15 mouse cellular contexts compared by ENCODE assay signal in genomic region chr17:45769821-45770220, GRCm38 (mm10). TPM values are rescaled to one million over a fixed set of nuclear protein-coding genes. Genes with fewer than 3 reads are reported as not detected.
DNase-seq lines count a peak whose midpoint lies in the region; ATAC-seq and TF ChIP-seq lines count a peak whose summit lies in the region.
"Had no signal": no experiment of that assay in that cellular context is flagged by ENCODE, and none has a peak within 500 bp of the region (broad histone marks: within the 10 kb centered on the region; RNA-seq: fewer than 3 reads in every experiment).

No protein-coding gene starts in this region.

- no peak overlapping the region for H3K9ac ChIP-seq in hindbrain, postnatal 0 days (replicated peaks; ENCODE audit: low read length)
- H3K9ac ChIP-seq in hindbrain, embryonic 12.5 days, result no peak overlapping the region
- H3K9ac ChIP-seq in midbrain, embryonic 14.5 days (replicated peaks; ENCODE audit: low read length), result no peak overlapping the region
- H3K9ac ChIP-seq: forebrain, postnatal 0 days; intestine, embryonic 15.5 days; limb, embryonic 12.5 days; neural tube, embryonic 13.5 days had no signal

- TF ChIP-seq CTCF in hindbrain, postnatal 0 days (IDR thresholded peaks at IDR 0.05; ENCODE audit: low read depth), result no peak

- intact Hi-C loops in left cerebral cortex, postnatal 10 days (cut with DNase I), result no loop called here

- ATAC-seq in hindbrain, postnatal 0 days, result no peak
- ATAC-seq in hindbrain, embryonic 12.5 days (ENCODE audit: low FRiP score), result no peak
- no peak for ATAC-seq in midbrain, embryonic 14.5 days (ENCODE audit: low FRiP score, low TSS enrichment)
- ATAC-seq: forebrain, postnatal 0 days; intestine, embryonic 15.5 days had no signal

- H3K4me1 ChIP-seq in hindbrain, postnatal 0 days (ENCODE audit: insufficient read depth, low read length), result peaks cover 8% of the 10 kb centered on the region
- peaks cover 23% of the 10 kb centered on the region for H3K4me1 ChIP-seq in hindbrain, embryonic 12.5 days
- 0 out of 2 replicates have a peak, but pooled peaks cover 3% of the 10 kb centered on the region for H3K4me1 ChIP-seq in midbrain, embryonic 14.5 days (ENCODE audit: control insufficient read depth, insufficient read depth, low read length)

- H3K4me2 ChIP-seq in hindbrain, postnatal 0 days (ENCODE audit: low read depth, low read length), result no peak overlapping the region
- no peak overlapping the region for H3K4me2 ChIP-seq in hindbrain, embryonic 12.5 days (replicated peaks)
- H3K4me2 ChIP-seq in midbrain, embryonic 14.5 days (ENCODE audit: low read length), result no peak overlapping the region
- H3K4me2 ChIP-seq: intestine, embryonic 15.5 days; limb, embryonic 12.5 days; neural tube, embryonic 13.5 days had no signal

- H3K9me3 ChIP-seq in hindbrain, postnatal 0 days (ENCODE audit: low read length), result no peaks in the 10 kb centered on the region
- H3K9me3 ChIP-seq in hindbrain, embryonic 12.5 days (replicated peaks), result no peaks in the 10 kb centered on the region
- H3K9me3 ChIP-seq in midbrain, embryonic 14.5 days (ENCODE audit: control insufficient read depth, low read length), result no peaks in the 10 kb centered on the region
- H3K9me3 ChIP-seq: intestine, embryonic 15.5 days; limb, embryonic 12.5 days; neural tube, embryonic 13.5 days had no signal

- H3K27me3 ChIP-seq in hindbrain, postnatal 0 days (ENCODE audit: insufficient read depth, low read length), result no peaks in the 10 kb centered on the region
- H3K27me3 ChIP-seq in hindbrain, embryonic 12.5 days, result no peaks in the 10 kb centered on the region
- H3K27me3 ChIP-seq in midbrain, embryonic 14.5 days (ENCODE audit: control insufficient read depth, insufficient read depth, low read length), result no peaks in the 10 kb centered on the region
- H3K27me3 ChIP-seq: intestine, embryonic 15.5 days; neural tube, embryonic 13.5 days had no signal

- DNase-seq in hindbrain, postnatal 0 days (ENCODE audit: low spot score), result no peak
- peak; percentile 28 for DNase-seq in adrenal gland, postnatal 25 days
- DNase-seq in gastrocnemius, postnatal 10 days, result peak; percentile 54
- peak; percentile 37 to 42 for DNase-seq in kidney, postnatal 36 days
- DNase-seq in right cerebral cortex, adult 2 months (ENCODE audit: low spot score in 2 of 2), result no peak
- no peak for DNase-seq in left cerebral cortex, postnatal 10 days (ENCODE audit: extremely low spot score in 1 of 2, low spot score in 2 of 2)
- no peak for DNase-seq in midbrain, embryonic 14.5 days
- DNase-seq: forebrain, postnatal 0 days had no signal

- H3K27ac ChIP-seq in hindbrain, postnatal 0 days, result peak overlapping the region; percentile 6; the same call in 1 of the 2 replicates
- H3K27ac ChIP-seq in hindbrain, embryonic 12.5 days, result no peak overlapping the region
- no peak overlapping the region for H3K27ac ChIP-seq in midbrain, embryonic 14.5 days (replicated peaks; ENCODE audit: low read depth, low read length)
- H3K27ac ChIP-seq: limb, embryonic 12.5 days; neural tube, embryonic 13.5 days had no signal

- H3K36me3 ChIP-seq in hindbrain, postnatal 0 days (ENCODE audit: insufficient read depth, low read length), result no peaks in the 10 kb centered on the region
- no peaks in the 10 kb centered on the region for H3K36me3 ChIP-seq in hindbrain, embryonic 12.5 days
- H3K36me3 ChIP-seq in midbrain, embryonic 14.5 days (ENCODE audit: control insufficient read depth, insufficient read depth, low read length), result no peaks in the 10 kb centered on the region
- H3K36me3 ChIP-seq: intestine, embryonic 15.5 days; limb, embryonic 12.5 days; neural tube, embryonic 13.5 days had no signal

- no peak overlapping the region for H3K4me3 ChIP-seq in hindbrain, postnatal 0 days (ENCODE audit: low read length)
- no peak overlapping the region for H3K4me3 ChIP-seq in hindbrain, embryonic 12.5 days
- no peak overlapping the region for H3K4me3 ChIP-seq in midbrain, embryonic 14.5 days (replicated peaks; ENCODE audit: low read depth, low read length)
- H3K4me3 ChIP-seq: intestine, embryonic 15.5 days; limb, embryonic 12.5 days; neural tube, embryonic 13.5 days had no signal

- 61% methylated on average over 6 of the region's 6 CpGs for WGBS in hindbrain, postnatal 0 days
- 74% methylated on average over 6 of the region's 6 CpGs for WGBS in hindbrain, embryonic 12.5 days
- 87% methylated on average over 6 of the region's 6 CpGs for WGBS in midbrain, embryonic 14.5 days

RNA-seq across cellular contexts. Expression of gene 1600014C23Rik, which starts 36.2 kb away (rescaled TPM):
- total RNA-seq in hindbrain, postnatal 0 days (2014; rRNA removed), result not detected in 2 replicates
- polyA plus RNA-seq in hindbrain, postnatal 0 days (2015; fragmentation: Nextera tagmentation; extraction: Ambion mirVana), result 0.51 and 0.64 TPM in 2 replicates
- polyA plus RNA-seq in hindbrain, embryonic 12.5 days (2016; fragmentation: Nextera tagmentation; extraction: Ambion mirVana), result not detected in 2 replicates
- not detected in 2 replicates for total RNA-seq in adrenal gland, postnatal 25 days (2021)
- not detected for total RNA-seq in gastrocnemius, postnatal 10 days (2021)
- total RNA-seq in left cerebral cortex, postnatal 10 days (2021), result not detected
- 0.47 TPM in 1 of 2 replicates, not detected in the other for polyA plus RNA-seq in midbrain, embryonic 14.5 days (2014; fragmentation: Nextera tagmentation; extraction: Ambion mirVana)
- total RNA-seq: ES-E14; forebrain, postnatal 0 days; megakaryocyte progenitor cell, adult 5-6 weeks had no signal
- polyA plus RNA-seq: embryonic facial prominence, embryonic 11.5 days; forebrain, postnatal 0 days; limb, embryonic 12.5 days; neural tube, embryonic 13.5 days had no signal

Comparison
In these comparisons a context has a peak if more than half of its experiments do, and no peak if none do; other contexts are left out.
1. DNase-seq: peak in adrenal gland, postnatal 25 days (single experiment), gastrocnemius, postnatal 10 days (single experiment) and kidney, postnatal 36 days (2 of 2); none in hindbrain, postnatal 0 days (single experiment), right cerebral cortex, adult 2 months (0 of 2), left cerebral cortex, postnatal 10 days (0 of 2) and midbrain, embryonic 14.5 days (single experiment).